Comparison of ENCODE assay signal across 19 mouse cellular contexts in the genomic region with DNA sequence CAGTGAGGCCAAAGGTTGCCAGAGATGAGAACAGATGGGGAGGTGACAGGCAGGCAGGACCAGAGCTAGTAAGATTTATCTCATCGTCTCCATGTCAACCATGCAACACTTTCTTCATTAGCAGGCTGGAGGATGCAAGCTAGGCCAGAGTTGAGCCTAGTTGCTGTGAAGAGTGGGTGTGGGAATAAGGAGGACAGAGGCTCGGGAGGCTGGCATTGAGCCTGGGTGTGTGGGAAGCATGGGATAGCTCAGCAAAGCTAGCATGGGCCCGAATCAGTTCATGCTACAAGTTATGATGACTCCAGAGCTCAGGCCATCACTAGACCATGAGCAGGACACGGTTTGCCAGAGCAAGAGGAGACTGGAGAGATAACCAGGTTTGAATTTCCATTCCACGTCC.
A peak's percentile ranks its signal among the peaks of the same experiment; 100 is the strongest.
DNase-seq lines count a peak whose midpoint lies in the region; ATAC-seq lines count a peak whose summit lies in the region.
"Had no signal": no experiment of that assay in that cellular context is flagged by ENCODE, and none has a peak within 500 bp of the region (broad histone marks: within the 10 kb centered on the region; RNA-seq: fewer than 3 reads in every experiment).

No protein-coding gene starts in this region.

- DNase-seq in frontal cortex, postnatal 10 days (ENCODE audit: low spot score in 2 of 2) = no peak
- DNase-seq in layer of hippocampus, adult 9-11 months = peak; percentile 42
- DNase-seq in layer of hippocampus, postnatal 25 days (ENCODE audit: extremely low spot score in 1 of 2, low spot score in 1 of 2) = no peak
- peak; percentile 45 to 54 for DNase-seq in left cerebral cortex, postnatal 14 days (ENCODE audit: low spot score in 2 of 2)
- DNase-seq in right cerebral cortex, postnatal 36 days (ENCODE audit: low spot score in 2 of 2) = peak; percentile 56 to 72
- no peak for DNase-seq in urinary bladder, adult 2 months (ENCODE audit: low spot score)
- no peak for DNase-seq in testis, postnatal 10 days (ENCODE audit: low spot score)
- DNase-seq: adrenal gland, postnatal 25 days; cerebellum, adult 18-20 months; cerebellum, postnatal 25 days; lung, adult 2 months; lung, postnatal 36 days; spleen, adult 18-20 months; thymus, adult 2 months had no signal

- intact Hi-C loops in left cerebral cortex, postnatal 14 days (cut with DNase I) = no loop called here

- ATAC-seq in frontal cortex, adult (ENCODE audit: low TSS enrichment) = peak; percentile 93
- ATAC-seq: hindbrain, postnatal 0 days; intestine, postnatal 0 days; liver, embryonic 12.5 days; midbrain, embryonic 16.5 days had no signal

Comparison
In these comparisons a context has a peak if more than half of its experiments do, and no peak if none do; other contexts are left out.
1. DNase-seq: peak in layer of hippocampus, adult 9-11 months (single experiment), left cerebral cortex, postnatal 14 days (2 of 2) and right cerebral cortex, postnatal 36 days (2 of 2); none in frontal cortex, postnatal 10 days (0 of 2), layer of hippocampus, postnatal 25 days (0 of 2), urinary bladder, adult 2 months (single experiment) and testis, postnatal 10 days (single experiment).